Mouse (Mus musculus) liver, embryonic 16.5 days (tissue): Measurements from ENCODE around the gene Sgsm2. TPM values are rescaled to one million over a fixed set of nuclear protein-coding genes. Genes with fewer than 3 reads are reported as not detected.

Source experiments
- ATAC-seq: fragments of 200-750 bp; cut with Nextera tagmentation; 2 replicates; pipeline ENCODE4 v1.8.0; 2017; ENCODE audit warnings: low read depth, mild to moderate bottlenecking, moderate number of reproducible peaks, moderate library complexity
- H3K27ac ChIP-seq: fragments of 300-500 bp; sonication (generic); 2 replicates; pipeline ENCODE4 v1.5.1; 2014; ENCODE audit warnings: mild to moderate bottlenecking, low read length
- H3K27me3 ChIP-seq: fragments of 300-500 bp; sonication (generic); 2 replicates; pipeline ENCODE4 v1.6.1; 2014; ENCODE audit warnings: low read depth, low read length, mixed read lengths; ENCODE audit not compliant: control insufficient read depth, insufficient read depth
- H3K36me3 ChIP-seq: fragments of 300-500 bp; sonication (generic); 2 replicates; pipeline ENCODE4 v1.6.1; 2014; ENCODE audit warnings: mild to moderate bottlenecking; ENCODE audit not compliant: control insufficient read depth, insufficient read depth
- H3K4me1 ChIP-seq: fragments of 300-500 bp; sonication (generic); 2 replicates; pipeline ENCODE4 v1.6.1; 2014; ENCODE audit warnings: low read depth, low read length, mixed read lengths; ENCODE audit not compliant: control insufficient read depth
- H3K4me2 ChIP-seq: fragments of 300-500 bp; sonication (generic); 2 replicates; pipeline ENCODE4 v1.6.1; 2014; ENCODE audit warnings: low read depth, low read length, mixed read lengths
- H3K4me3 ChIP-seq: fragments of 300-500 bp; sonication (generic); 2 replicates; pipeline ENCODE4 v1.5.1; 2014; ENCODE audit warnings: low read depth, mild to moderate bottlenecking, low read length
- H3K9ac ChIP-seq: fragments of 300-500 bp; sonication (generic); 2 replicates; pipeline ENCODE4 v1.6.1; 2014; ENCODE audit warnings: low read depth, low read length
- H3K9me3 ChIP-seq: fragments of 300-500 bp; sonication (generic); replicated peaks from 2 replicates; pipeline ENCODE4 v1.6.1; 2016; ENCODE audit warnings: low read length; ENCODE audit not compliant: control insufficient read depth
- WGBS: fragments of 180-500 bp; shearing (Covaris S2); extraction: QIAGEN DNeasy Blood & Tissue Kit; methylation state at CpG from one replicate; pipeline ENCODE4 v1.1.7; 2014; ENCODE audit not compliant: insufficient replicate concordance; 5-methylcytosine and 5-hydroxymethylcytosine counted together
- polyA plus RNA-seq: library from polyadenylated mRNA; unstranded; fragments of >200 nt; fragmentation: Nextera tagmentation; extraction: Ambion mirVana; gene quantifications from 2 replicates; pipeline ENCODE4 v1.2.1, GENCODE M21; 2015

The Sgsm2 gene
- polyA plus RNA-seq, 1 experiment from 2014 or later, result 1.2 TPM

DNA sequence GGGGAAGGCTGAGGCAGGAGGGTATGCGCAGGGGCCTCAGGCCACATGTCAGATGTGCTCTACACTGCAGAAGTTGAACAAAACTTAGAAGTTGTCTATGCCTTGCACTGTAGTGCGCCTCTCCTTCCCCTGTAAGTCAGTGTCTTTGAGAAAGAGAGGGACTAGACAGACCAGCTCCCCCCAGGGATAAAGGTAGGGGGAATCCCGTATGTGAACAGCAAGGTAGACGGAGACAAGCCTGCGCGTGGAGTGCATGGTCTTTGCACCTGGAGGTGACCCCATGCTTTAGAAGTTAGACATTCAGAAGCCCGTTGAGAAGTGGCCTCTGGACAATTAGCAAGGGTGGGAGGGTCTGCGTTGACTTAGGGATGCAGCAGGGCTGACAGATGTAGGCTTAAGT is 56.1 kb downstream of the Sgsm2 start:
- Histone ChIP-seq H3K36me3 (peaks cover 6% of the 10 kb centered on the region; the same call in 1 of the 2 replicates), H3K27me3 (no peaks in the 10 kb centered on the region), H3K4me2 (no peak overlapping the region), H3K4me1 (peaks cover 32% of the 10 kb centered on the region), H3K4me3 (no peak overlapping the region), H3K27ac (no peak overlapping the region), H3K9ac (no peak overlapping the region), H3K9me3 (no peaks in the 10 kb centered on the region; the same call in 1 of the 2 replicates)
- WGBS, result 90% methylated on average over 8 of the region's 8 CpGs
- no peak for ATAC-seq

GRCm38 (mm10) chr11:74839860-74840715 is 56.8 kb downstream of the Sgsm2 start:
- H3K4me1 ChIP-seq, result peaks cover 34% of the 10 kb centered on the region
- no peak overlapping the region for H3K4me2 ChIP-seq
- no peak overlapping the region for H3K27ac ChIP-seq
- H3K9me3 ChIP-seq, result no peaks in the 10 kb centered on the region
- WGBS, result 90% methylated on average over 19 of the region's 19 CpGs
- H3K9ac ChIP-seq, result no peak overlapping the region
- H3K36me3 ChIP-seq, result peaks cover 6% of the 10 kb centered on the region; the same call in 1 of the 2 replicates
- no peaks in the 10 kb centered on the region for H3K27me3 ChIP-seq
- no peak for ATAC-seq
- no peak overlapping the region for H3K4me3 ChIP-seq

- peak overlapping the region; percentile 98 for H3K27ac ChIP-seq
- peak overlapping the region; percentile 97 for H3K4me2 ChIP-seq
- peaks cover 46% of the 10 kb centered on the region for H3K4me1 ChIP-seq
- no peaks in the 10 kb centered on the region for H3K9me3 ChIP-seq
- peaks cover 6% of the 10 kb centered on the region; the same call in 1 of the 2 replicates for H3K36me3 ChIP-seq
- peak overlapping the region; percentile 84 for H3K9ac ChIP-seq
- WGBS, result 5% methylated on average over 6 of the region's 6 CpGs
- peak; percentile 25 for ATAC-seq
- H3K27me3 ChIP-seq, result no peaks in the 10 kb centered on the region
- H3K4me3 ChIP-seq, result peak overlapping the region; percentile 64
Measured at GRCm38 (mm10) chr11:74838971-74839370, 57.9 kb downstream of the Sgsm2 start.

- Histone ChIP-seq H3K9me3 (no peaks in the 10 kb centered on the region), H3K27me3 (no peaks in the 10 kb centered on the region), H3K4me2 (peak overlapping the region; percentile 97), H3K4me1 (peaks cover 51% of the 10 kb centered on the region), H3K9ac (peak overlapping the region; percentile 84), H3K36me3 (peaks cover 6% of the 10 kb centered on the region; the same call in 1 of the 2 replicates), H3K4me3 (peak overlapping the region; percentile 64), H3K27ac (peak overlapping the region; percentile 98)
- under 1% methylated on average over 35 of the region's 35 CpGs for WGBS
- ATAC-seq, result peak; percentile 76
Measured at GRCm38 (mm10) chr11:74838441-74838840, 58.4 kb downstream of the Sgsm2 start.

- Histone ChIP-seq H3K36me3 (peaks cover 6% of the 10 kb centered on the region; the same call in 1 of the 2 replicates), H3K27ac (peak overlapping the region; percentile 98), H3K27me3 (no peaks in the 10 kb centered on the region), H3K9ac (peak overlapping the region; percentile 84), H3K4me2 (peak overlapping the region; percentile 97), H3K4me1 (peaks cover 55% of the 10 kb centered on the region), H3K9me3 (no peaks in the 10 kb centered on the region), H3K4me3 (peak overlapping the region; percentile 64)
- ATAC-seq, result peak; percentile 79
- under 1% methylated on average over 52 of the region's 54 CpGs for WGBS
Measured at GRCm38 (mm10) chr11:74837694-74838431, 59.0 kb downstream of the Sgsm2 start.

- 38% methylated on average over 16 of the region's 16 CpGs for WGBS
- Histone ChIP-seq H3K27ac (peak overlapping the region; percentile 98), H3K4me1 (peaks cover 61% of the 10 kb centered on the region), H3K36me3 (peaks cover 2% of the 10 kb centered on the region; the same call in 1 of the 2 replicates), H3K9ac (peak overlapping the region; percentile 84), H3K4me2 (peak overlapping the region; percentile 97), H3K4me3 (peak overlapping the region; percentile 64), H3K27me3 (no peaks in the 10 kb centered on the region), H3K9me3 (no peaks in the 10 kb centered on the region)
- no peak; the same call in 1 of the 2 replicates for ATAC-seq
Measured at GRCm38 (mm10) chr11:74837056-74837693, 59.7 kb downstream of the Sgsm2 start.

DNA sequence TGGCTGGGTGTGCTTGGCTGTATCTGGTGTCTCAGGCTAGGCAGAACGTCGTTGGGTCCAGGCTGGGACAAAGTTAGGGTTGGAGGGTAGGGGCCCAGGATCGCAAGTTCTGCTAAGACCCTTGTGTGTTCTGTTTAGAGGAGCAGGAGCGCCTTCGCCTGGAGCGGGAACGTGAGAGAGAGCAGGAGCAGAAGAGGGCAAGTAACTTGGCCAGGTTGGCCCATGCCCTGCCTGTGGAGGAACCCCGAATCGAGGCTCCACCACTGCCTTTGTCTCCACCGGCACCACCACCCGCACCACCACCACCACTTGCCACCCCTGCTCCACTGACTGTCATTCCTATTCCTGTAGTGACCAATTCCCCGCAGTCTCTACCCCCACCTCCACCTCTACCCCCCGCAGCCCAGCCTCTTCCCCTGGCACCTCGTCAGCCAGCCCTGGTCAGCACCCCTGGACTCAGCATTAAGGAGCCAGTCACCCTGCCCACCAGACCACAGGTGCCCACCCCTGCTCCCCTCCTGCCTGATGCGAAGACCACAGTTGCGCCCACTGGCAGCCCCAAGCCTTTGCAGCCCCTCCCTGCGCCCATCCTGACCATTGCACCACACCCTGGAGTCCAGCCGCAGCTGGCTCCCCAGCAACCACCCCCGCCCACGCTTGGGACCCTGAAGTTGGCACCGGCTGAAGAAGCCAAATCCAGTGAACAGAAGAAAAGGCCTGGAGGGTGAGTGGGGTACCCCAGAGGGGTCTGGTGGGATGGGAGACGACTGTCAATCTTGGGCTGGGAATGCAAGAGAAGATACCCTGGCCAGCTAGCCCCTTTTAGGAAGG is 60.4 kb downstream of the Sgsm2 start:
- WGBS, result 88% methylated on average over 22 of the region's 22 CpGs
- H3K9ac ChIP-seq, result peak overlapping the region; percentile 10; the same call in 1 of the 2 replicates
- no peak overlapping the region for H3K4me3 ChIP-seq
- no peaks in the 10 kb centered on the region for H3K36me3 ChIP-seq
- ATAC-seq, result no peak
- H3K4me1 ChIP-seq, result peaks cover 64% of the 10 kb centered on the region
- H3K9me3 ChIP-seq, result no peaks in the 10 kb centered on the region
- no peak overlapping the region for H3K27ac ChIP-seq
- H3K4me2 ChIP-seq, result no peak overlapping the region
- no peaks in the 10 kb centered on the region for H3K27me3 ChIP-seq

DNA sequence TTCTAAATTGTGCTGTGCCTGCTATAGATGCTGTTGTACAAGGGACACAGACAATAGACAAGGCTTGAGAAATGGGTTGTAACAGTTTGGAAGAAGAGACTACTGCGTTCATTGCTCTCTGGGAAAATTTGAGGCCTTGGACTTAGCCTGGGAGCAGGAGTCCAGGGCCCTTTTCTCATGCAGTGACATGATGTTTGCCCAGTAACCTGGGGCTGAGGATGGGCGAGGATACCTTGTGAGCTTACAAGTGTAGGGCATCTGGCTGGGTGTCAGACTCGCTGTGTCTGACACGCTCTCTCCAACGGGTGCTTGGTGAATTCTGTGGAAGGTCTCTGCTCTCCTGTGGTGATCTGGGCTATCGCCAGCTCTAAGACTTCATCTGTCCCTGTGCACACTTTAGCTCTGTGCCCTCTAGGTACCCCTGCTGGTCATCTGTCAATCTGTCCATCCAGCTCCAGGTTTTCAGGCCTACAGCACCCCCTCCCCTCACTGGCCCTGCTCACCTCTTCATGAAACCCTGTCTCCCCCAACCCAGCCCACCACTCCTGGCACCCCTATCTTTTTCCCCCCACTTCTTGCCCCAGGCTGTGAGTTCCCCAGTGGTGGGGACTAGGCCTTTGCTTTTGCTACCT is 61.2 kb downstream of the Sgsm2 start:
- Histone ChIP-seq H3K4me1 (peaks cover 69% of the 10 kb centered on the region), H3K9me3 (no peaks in the 10 kb centered on the region), H3K36me3 (no peaks in the 10 kb centered on the region), H3K9ac (peak overlapping the region; percentile 10; the same call in 1 of the 2 replicates), H3K27ac (no peak overlapping the region), H3K4me2 (no peak overlapping the region), H3K4me3 (no peak overlapping the region), H3K27me3 (no peaks in the 10 kb centered on the region)
- no peak for ATAC-seq
- WGBS, result 80% methylated on average over 6 of the region's 6 CpGs
